Mouse (Mus musculus) hematopoietic stem cell, adult 5-6 weeks (primary cell): ENCODE data around the gene Trim10. TPM values are rescaled to one million over a fixed set of nuclear protein-coding genes. Genes with fewer than 3 reads are reported as not detected.

Experiments used
- ATAC-seq, 2 experiments: fragments of 125-278 bp in 1 of 2; replicated peaks in 1 of 2; 2 replicates each; pipeline ENCODE4 v1.8.0; 2016 to 2017; ENCODE audit warnings: inconsistent platforms in 2 of 2, mild to moderate bottlenecking in 2 of 2, moderate number of reproducible peaks in 2 of 2, low read depth in 1 of 2, moderate TSS enrichment in 1 of 2; ENCODE audit not compliant: low FRiP score in 2 of 2, poor library complexity in 2 of 2, severe bottlenecking in 2 of 2, insufficient read depth in 1 of 2, low TSS enrichment in 1 of 2
- total RNA-seq: library from RNA; stranded (forward); fragments of 172-1452, 232-1000 nt; gene quantifications from 2 replicates; pipeline ENCODE4 v1.2.3, GENCODE M21; 2017

The Trim10 gene
- total RNA-seq, 1 experiment from 2014 or later, result 3.9 TPM

- ATAC-seq, result no peak
Measured at GRCm38 (mm10) chr17:36897065-36897464, 27.7 kb downstream of the Trim10 start.

- no peak for ATAC-seq
Measured at GRCm38 (mm10) chr17:36897552-36898205, 28.3 kb downstream of the Trim10 start, which contains the start of gene Trim31. Trim31 (plus strand) TSS chr17:36898118.

DNA sequence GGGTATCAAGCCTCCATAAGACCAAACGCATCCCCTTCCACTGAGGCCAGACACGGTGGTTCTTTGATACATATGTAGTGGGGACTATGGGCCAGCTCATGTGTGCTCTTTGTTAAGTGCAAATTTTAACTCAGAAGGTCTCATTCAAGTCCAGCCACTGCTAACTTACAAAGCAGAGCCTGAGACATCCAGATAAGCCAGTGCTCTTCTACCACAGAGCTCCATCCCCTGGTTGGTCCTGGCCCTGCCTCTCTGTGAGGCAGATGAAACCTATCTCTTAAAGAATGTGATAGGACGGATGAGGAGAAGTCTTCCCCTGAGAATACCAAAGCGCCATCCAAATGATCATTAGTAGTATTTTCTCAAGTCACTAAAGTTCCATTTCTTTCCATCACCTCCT lies 30.0 kb downstream of the Trim10 start:
- ATAC-seq, result no peak

- no peak for ATAC-seq
Measured at GRCm38 (mm10) chr17:36900001-36900400, 30.6 kb downstream of the Trim10 start.

- ATAC-seq, result no peak
Measured at GRCm38 (mm10) chr17:36900691-36901090, 31.3 kb downstream of the Trim10 start.

GRCm38 (mm10) chr17:36903651-36904050 lies 34.3 kb downstream of the Trim10 start:
- no peak for ATAC-seq

DNA sequence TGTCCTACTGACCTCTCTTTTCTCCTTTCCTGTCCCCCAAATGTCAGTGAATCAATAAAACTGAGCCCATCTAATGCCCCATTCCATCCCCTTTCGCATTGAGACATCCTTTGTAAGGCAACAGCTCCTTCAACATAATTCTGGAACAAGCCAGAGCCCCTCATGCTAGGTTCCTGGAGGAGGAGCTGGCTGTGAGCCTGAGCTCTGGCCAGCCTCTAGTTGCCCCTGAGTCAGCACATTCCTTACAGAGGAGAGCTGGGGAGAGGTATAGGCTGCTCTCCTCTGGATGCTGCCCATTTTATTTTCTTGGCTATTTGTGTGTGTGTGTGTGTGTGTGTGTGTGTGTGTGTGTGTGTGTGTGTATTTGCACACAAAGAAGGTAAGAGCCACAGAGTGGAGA lies 38.9 kb downstream of the Trim10 start:
- no peak for ATAC-seq

- ATAC-seq, result no peak
Measured at GRCm38 (mm10) chr17:36909802-36910201, 40.4 kb downstream of the Trim10 start.

- no peak for ATAC-seq
Measured at GRCm38 (mm10) chr17:36912031-36912430, 42.7 kb downstream of the Trim10 start.

DNA sequence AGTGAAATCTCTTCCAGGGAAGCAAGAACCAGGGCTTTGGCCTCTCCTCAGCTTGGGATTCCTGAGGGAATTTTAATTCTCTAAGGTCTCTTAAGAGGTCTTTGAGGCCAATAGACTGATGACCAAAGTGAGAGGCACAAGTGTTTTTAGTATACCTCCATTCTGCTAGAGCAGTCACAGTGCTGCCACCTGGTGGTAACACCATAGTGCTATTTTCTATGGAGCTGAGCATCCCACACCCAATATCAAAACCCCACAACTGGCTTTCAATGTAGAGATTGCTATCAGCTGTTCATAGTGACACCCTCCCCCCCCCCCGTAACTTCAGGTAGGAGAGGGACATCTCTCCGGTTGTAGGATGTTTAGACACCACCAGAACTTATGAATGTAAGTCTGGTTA lies 44.7 kb downstream of the Trim10 start:
- peak in 1 of 2 experiments; percentile 75; a peak in 2 of 4 replicates for ATAC-seq

GRCm38 (mm10) chr17:36915076-36915475 lies 45.7 kb downstream of the Trim10 start:
- no peak; a peak in 1 of 4 replicates for ATAC-seq

- ATAC-seq, result no peak
Measured at GRCm38 (mm10) chr17:36920239-36920638, 50.9 kb downstream of the Trim10 start.

GRCm38 (mm10) chr17:36922715-36923114 lies 53.3 kb downstream of the Trim10 start:
- no peak for ATAC-seq

- ATAC-seq, result no peak
Measured at GRCm38 (mm10) chr17:36923491-36923890, 54.1 kb downstream of the Trim10 start.

Other genes starting within 250 kb of the Trim10 start
- not detected in 2 replicates for gene H2-M9, start 226.9 kb upstream of the Trim10 start, total RNA-seq
- not detected in 2 replicates for gene H2-M1, start 197.4 kb upstream of the Trim10 start, total RNA-seq
- gene H2-M10.5, start 96.7 kb upstream of the Trim10 start, total RNA-seq, result not detected in 2 replicates
- gene H2-M10.6, start 57.4 kb upstream of the Trim10 start, total RNA-seq, result not detected in 2 replicates
- gene Trim26, start 32.4 kb upstream of the Trim10 start, total RNA-seq, result 22.2 and 27.6 TPM in 2 replicates
- gene Trim15, start 2.4 kb upstream of the Trim10 start, total RNA-seq, result not detected in 2 replicates
- gene Trim40, start 20.5 kb downstream of the Trim10 start, total RNA-seq, result not detected in 2 replicates
- gene Trim31, start 28.5 kb downstream of the Trim10 start, total RNA-seq, result not detected in 2 replicates
- not detected in 2 replicates for gene Rnf39, start 73.3 kb downstream of the Trim10 start, total RNA-seq
- gene Ppp1r11, start 82.2 kb downstream of the Trim10 start, total RNA-seq, result 37.8 and 55.1 TPM in 2 replicates
- gene Znrd1, start 89.0 kb downstream of the Trim10 start, total RNA-seq, result 45.1 and 49.9 TPM in 2 replicates
- 9.2 and 13.8 TPM in 2 replicates for gene Znrd1as, start 89.0 kb downstream of the Trim10 start, total RNA-seq
- gene 2410137M14Rik, start 111.7 kb downstream of the Trim10 start, total RNA-seq, result not detected in 2 replicates
- gene H2-M5, start 120.0 kb downstream of the Trim10 start, total RNA-seq, result not detected in 2 replicates
- 6.9 and 13.6 TPM in 2 replicates for gene Zfp57, start 131.6 kb downstream of the Trim10 start, total RNA-seq
- gene Mog, start 153.8 kb downstream of the Trim10 start, total RNA-seq, result not detected in 2 replicates
- gene Gabbr1, start 176.4 kb downstream of the Trim10 start, total RNA-seq, result 10.7 and 43.0 TPM in 2 replicates
- gene Olfr90, start 218.9 kb downstream of the Trim10 start, total RNA-seq, result not detected in 2 replicates
- gene Olfr91, start 228.7 kb downstream of the Trim10 start, total RNA-seq, result not detected in 2 replicates